Mouse (Mus musculus) brain, adult 2 months (tissue): ENCODE results near the gene Nr2e1.

Experiments
- DNase-seq: peaks from one replicate; pipeline ENCODE4 v3.0.0; 2011; ENCODE audit warnings: low read depth, low spot score

The Nr2e1 gene

DNA sequence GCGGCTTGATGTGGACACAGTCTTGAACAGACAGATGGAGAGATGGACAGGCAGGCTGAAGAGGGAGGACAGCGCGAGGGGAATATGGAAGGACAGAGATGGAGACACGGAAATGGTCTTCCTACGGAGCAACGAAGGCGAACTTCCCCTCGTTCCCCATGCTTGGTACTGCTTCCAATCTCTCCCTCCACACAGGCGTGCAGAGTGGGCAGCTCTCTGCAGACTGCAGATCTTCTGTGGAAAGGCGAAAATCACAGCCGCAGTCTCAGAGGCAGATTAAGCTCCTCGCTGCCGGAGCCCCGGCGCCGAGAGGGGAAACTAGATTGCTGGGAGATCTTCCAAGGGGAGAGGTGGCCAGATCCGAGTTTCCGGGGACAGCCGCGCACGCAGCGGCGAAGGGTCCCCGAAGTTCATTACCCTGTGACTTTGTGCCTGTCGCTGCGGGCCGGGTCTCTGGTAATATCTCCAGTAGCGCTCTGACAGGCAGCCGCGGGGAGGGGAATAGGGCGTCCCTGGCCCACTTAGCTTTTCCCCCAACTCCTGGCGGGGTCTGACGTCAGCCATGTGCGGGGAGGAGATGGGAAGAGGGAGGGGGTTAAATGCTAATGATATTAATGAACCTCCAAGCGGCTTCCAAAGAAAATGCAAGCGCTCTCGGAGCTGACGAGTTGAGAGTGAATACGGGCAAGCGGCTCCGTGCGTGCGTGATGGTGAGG, at the start of gene Nr2e1, which contains the start of gene Ostm1:
TSS of gene Nr2e1 (minus strand) at position 476 of the 716 bp plus-strand sequence.
TSS of gene Ostm1 (plus strand) at position 666 of the 716 bp plus-strand sequence.
- DNase-seq, result peak; percentile 33

DNA sequence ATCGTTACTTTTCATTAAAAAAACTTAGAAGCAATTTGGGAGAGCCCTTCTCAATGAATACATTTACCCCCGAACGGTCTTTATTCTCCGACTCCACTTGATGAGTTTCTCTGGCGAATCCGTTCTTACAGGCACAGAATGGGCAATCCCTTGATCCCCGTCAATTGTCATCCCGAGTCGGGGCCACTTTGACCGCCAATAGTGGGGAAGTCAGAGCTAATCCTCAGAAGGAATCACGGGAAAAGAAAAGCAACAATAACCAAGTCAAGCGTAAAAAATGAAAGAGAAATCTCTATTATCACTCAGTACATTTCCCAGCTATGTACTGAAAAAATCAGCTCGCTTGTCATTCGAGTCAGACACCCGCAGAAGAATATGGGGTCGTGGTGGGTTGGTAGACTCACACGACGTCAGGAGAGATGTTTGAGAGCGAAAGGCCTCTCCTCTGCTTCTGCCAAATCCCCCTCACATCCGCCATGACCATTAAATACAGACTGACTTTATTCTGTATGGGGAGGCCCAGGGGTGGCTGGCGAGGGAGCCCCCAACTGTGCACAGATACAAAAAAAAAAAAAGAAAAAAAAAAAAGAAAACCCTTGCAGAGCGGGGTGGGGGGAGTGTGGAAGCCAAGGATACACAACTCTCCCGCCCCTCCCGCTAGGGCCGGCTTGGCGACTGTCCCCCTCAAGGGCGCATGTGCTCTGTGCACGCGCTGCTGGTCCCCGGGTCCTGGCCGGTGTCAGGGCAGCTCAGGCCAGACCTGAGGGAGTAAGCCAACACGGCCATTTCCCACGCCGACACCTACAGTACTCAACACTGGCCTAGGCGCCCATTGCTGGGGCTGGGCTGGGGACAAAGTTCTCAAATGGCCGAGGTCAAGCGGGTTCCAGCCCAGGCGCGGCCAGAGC, 49.3 kb upstream of the Nr2e1 start:
- no peak for DNase-seq

DNA sequence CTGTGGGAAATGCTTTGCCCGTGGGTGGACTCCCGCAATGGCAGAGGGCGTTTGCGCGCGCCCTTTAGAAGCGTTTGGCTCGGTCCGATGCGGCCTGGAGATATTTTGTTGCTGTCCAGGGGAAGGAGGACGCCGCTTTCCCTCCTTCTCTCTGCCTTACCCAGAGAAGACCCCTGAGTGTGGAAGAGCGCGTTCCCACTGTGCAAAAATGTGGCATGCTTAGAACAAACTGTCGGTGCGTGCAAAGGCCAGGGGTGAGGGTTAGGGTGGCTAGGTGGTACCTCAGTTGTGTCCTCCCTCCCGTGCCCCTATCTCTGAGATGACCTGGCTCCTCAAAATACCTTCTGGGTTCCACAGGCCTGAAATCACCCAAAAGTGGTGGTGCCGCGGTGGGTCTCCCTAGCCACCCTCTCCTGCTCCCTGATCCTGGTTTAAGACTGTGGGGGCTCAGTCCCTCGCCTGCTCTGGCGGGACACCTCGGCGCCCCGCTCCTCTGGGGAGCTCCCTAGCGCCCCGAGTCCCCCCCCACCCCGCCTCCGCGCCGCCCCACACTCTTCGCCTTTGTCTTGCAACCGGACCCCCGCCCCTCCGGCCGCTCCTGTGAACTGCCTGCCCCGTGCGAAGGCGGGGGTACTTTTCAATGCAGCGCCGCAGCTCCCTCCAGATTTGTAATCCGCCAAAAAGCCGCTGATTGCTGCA, 48.5 kb upstream of the Nr2e1 start:
- no peak for DNase-seq

DNA sequence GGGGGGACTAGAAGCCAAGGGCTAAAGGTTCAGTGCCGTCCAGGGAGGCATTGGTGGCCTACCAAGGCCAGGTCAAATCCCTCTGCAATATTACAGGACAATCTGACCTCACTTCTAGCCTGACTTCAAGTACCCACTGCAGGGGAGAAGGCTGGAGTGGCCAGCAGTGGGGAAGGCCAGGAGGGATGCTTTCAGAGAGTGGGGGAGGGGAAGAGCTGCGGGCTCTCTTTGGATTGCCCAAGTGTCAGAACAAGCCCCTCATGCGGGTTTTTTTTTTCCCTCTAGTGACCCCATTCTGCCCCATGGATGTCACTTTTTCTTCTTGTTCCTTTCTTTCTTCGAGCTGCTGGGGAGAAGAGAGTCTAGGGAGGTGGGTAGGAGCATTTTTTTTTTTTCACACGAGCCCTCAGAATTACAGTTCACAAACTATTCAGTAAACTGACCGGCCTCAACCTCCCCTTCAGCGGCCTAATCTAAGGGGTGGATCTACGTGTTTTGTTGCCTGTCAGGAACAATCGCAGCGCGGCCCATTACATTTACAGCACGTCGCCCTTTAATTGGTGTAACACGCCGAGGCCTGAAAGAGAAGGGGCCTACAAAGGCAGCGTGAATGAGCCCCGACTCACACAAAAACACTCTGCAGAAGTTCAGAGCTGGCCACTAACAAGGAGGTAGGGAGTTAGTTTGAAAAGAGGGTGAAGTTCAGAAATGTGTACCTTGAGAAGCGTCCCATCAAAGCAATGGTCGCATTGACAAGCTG, 47.3 kb upstream of the Nr2e1 start:
- DNase-seq, result no peak

DNA sequence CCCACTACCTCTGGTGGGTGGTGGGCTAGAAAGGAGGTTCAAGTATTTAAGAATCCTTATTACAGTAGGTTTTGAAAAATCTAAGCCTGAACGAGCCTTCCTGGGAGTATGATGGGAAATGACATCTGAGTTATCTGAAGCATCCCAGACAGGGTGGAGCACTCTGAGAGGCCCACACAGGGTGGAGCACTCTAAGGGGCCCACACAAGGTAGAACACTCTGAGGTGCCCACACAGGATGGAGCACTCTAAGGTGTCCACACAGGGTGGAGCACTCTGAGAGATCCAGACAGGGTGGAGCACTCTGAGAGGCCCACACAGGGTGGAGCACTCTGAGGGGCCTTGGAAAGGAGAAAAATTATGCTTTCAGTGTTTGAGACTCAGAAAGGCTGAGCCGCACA, 42.5 kb upstream of the Nr2e1 start:
- DNase-seq, result no peak

DNA sequence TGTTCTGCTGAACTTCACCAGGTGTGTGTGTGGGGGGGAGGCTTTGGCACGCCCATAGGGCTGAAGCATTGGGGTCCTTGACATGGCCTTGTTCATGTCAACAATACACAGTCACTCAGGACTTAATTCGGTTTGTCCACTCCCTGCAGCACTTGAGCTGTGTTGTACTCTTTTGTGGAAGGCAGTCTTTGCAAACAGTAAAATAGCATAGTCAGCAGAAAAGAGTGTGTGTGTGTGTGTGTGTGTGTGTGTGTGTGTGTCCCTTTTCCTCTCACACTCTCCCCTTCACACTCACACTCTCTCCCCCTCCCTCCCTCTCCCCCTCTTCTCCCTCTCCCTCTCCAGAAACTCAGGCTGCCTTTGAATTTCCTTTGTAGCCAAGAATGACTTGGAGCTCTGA, 34.9 kb upstream of the Nr2e1 start:
- no peak for DNase-seq

DNA sequence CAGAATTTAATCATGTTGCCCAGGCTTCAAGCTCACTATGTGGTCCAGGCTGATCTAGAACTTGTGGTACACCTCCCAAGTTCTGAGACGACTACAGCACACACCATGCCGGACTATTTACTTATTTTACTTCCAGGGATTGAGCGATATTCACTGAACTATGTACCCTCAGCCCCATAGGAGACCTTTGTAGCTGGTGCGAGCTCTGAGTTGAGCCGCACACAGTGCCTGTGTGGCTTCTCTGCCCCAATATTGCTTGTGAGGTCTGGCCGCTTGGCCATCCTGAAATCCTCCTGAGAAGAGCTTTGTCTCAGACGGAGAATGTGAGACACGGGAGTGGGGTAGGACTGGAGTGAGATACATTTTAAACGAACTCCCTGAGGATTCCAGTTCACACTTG, 31.3 kb upstream of the Nr2e1 start:
- DNase-seq, result no peak

DNA sequence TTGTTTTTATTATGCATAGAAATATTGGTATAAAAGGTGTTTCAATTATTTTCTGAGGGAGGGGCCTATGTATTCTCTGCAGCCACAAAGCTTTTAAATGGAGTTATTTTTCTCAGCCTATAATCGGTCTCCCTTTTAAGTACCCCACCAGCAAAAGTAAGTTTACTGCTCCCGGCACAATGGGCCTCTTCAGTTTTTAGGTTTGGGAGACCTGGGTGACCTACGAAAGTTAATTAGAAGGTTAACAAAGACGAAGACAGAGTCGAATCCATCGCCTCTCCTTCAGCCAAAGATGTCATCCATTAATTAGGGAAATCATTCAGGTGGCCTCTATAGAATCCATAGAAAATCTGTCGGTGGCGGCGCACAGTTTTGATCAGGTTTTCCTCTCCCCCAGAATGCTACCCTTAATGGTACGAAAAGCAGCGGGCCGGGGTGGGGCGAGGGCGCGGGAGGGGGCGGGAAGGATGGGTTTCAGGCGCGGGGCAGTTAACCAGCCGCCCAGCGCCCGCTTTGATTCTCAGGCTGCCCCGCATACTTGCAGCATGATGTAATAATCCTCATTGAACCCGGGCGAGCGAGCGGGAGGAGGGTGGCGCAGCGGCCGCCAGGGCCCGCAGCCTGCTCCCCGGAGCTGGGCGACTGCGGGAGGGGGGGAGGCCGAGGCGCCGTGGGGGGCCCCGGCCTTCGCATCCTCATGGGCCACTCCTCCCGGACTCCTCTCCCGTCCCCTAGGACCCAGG, 30.4 kb upstream of the Nr2e1 start:
- no peak for DNase-seq

DNA sequence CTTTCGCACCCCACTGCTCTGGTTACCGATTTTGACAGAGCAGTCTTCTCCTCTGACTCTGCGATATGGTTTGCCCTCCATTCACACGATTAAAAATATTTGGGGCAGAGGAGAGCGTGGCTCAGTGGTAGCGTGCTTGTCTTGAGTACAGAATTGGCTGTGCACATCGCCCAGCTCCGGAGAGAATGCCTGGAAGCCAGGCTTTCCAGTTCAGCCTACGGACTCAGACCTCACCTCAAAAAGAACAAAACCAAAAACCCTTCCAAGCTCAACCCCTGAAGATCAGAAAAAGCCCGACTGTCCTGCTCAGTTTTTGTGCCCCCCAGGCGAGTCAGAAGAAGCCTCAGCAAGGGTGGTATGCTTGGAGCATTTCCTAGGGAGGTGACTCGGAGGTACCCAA, 29.6 kb upstream of the Nr2e1 start:
- DNase-seq, result no peak

DNA sequence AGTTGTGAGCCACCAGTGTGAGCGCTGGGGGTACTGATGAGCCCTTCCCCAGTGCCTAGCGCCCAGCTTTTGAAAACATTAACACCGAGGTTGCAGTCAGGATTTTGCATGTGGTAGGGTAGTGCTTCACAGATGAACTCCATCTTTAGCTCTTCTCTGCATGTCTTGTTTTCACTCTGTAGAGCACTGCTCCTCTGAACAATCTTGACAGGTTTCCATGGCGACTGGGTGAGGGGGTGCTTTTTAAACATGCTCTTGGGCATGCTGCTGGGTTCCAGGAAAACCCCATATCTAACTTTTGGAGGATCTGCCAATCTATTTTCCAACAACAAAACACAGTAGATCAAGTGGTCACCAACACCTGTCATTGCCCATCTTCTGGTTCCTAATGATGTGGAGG, 23.3 kb upstream of the Nr2e1 start:
- DNase-seq, result peak; percentile 29

DNA sequence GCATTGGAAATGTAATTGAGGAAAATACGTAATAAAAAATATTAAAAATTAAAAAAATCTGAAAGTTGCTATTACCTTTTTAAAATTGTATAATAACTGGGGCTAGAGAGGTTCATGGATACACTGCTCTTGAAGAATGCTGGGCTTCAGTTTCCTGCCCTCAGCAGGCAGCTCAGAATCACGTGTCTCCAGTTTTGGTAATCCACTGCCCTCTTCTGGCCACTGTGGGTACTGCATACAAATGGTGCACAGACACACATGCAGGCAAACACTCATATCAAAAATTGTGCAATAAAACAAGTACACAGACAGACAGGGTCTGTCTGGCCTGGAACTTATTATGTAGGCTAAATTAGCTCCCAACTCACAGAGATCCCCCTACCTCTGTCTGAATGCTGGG, 21.4 kb upstream of the Nr2e1 start:
- DNase-seq, result no peak

DNA sequence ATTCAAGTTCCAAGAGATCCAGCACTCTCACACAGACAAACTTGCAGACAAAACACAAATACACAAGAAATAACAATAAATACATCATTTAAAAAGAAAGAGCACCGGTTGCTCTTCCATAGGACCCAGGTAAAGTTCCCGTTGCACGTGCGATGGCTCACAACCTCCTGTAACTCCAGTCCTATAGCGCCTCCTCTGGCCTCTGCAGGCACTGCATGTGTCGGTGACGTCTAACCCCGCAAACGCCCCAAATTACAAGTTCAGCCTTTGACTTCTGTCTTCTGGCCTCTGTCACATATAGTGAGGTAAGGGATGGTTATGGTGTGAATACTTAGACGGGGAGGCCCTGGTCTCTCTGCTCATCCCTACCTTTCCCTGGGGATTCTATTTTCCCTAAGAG, 18.1 kb upstream of the Nr2e1 start:
- DNase-seq, result no peak

DNA sequence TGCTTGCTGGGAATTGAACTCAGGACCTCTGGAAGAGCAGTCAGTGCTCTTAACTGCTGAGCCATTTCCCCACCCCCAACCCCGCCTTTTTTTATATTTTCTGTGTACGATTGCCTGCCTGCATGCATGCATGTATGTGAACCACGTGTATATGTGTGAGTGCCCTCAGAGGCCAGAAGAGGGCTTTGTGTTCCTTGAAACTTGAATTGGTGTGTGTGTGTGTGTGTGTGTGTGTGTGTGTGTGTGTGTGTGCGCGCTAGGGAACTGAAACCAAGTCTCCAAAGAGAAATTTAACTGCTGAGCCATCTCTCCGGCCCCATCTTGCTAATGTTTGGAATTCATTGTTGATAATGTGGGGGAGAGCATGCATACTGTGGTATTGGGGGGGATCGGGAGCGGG, 15.2 kb upstream of the Nr2e1 start:
- DNase-seq, result no peak

DNA sequence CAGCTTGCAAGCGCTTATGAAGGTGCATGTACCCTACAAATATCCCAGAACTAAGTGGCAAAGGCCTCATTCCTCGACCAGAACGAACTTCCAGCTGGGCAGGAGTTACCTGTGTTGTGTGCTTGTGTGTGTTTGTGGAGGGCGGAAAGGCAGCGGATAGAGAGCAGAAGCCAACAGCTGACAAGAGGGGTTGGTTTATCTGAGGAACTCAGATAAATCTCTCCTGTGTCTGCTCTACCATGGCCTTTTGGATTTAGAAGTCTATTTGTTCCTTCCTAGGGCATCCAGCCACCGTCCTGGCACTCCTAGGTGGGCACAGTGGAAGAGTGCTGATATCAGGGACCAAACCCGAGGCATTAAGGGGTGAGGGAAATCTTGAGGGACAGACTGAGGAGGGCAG, 9.8 kb upstream of the Nr2e1 start:
- DNase-seq, result no peak

DNA sequence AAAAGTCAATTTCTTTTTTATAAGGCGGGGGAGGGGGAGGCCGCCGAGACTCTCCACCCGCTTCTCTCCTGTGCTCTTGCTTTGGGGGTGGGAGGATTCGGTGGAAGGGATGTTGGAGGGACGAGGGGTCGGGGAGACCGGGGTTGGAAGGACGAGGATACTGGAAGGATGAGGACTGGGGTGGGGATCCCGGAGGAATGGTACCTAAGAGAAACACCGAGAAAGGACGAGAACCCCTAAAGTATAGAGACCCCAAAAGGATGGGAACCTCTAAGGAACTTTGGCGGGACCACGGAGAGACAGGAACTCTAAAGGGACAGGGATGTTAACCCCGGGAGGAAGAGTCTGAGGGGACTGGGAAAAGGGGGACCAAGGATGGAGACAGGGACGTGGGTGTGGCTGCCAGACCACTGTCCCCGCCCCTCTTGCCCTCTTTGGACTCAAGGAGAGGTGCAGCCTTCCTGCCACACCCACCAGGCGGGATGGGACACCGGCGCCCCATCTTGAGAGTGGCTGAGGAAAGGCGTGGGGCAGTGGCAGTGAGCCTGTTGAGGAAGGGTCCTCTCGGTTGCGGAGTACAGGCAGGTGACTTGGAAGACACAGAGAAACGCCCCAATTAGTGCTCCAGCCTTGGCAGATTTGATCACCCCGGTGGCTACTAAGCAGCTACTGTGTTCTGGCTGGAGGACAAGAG, 8.7 kb upstream of the Nr2e1 start:
- no peak for DNase-seq

DNA sequence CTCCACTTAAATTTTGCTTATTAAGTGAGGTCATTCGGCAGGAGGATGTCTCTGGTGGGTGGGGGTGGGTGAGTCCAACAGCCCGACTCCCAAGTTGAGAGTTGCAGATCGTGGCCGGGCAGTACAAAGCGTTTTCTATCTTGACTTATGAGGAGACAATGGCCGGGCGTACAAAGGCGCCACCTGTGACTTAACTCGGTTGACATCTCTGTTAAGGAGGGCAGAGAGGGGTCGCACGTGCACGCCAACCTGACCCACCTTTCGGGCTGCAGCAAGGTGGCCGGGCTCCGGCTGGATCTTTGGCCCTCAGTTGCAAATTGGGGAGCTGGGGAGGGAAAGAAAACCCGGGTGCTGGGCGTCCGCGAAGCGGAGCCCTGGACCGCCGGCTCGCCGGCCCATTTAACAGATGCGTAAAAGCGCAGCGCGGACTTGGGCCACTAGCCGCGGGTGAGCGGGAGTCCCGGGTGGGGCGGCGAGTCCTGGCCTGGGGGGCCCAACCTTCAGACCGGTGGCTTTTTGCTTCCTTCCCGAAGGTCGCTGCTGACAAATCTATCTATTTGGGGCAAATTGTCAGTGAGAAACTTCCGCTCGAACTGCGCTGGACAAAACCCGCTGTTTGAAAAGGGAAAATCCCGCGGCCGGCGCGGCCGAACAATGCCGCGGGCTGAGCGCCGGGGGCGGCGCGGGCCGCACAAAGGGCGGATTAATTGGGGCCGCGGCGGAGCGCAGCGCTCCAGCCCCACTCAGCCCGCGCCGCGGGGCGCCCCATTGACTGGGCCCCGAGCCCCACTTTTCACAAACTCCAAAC, 8.0 kb upstream of the Nr2e1 start:
- DNase-seq, result no peak

DNA sequence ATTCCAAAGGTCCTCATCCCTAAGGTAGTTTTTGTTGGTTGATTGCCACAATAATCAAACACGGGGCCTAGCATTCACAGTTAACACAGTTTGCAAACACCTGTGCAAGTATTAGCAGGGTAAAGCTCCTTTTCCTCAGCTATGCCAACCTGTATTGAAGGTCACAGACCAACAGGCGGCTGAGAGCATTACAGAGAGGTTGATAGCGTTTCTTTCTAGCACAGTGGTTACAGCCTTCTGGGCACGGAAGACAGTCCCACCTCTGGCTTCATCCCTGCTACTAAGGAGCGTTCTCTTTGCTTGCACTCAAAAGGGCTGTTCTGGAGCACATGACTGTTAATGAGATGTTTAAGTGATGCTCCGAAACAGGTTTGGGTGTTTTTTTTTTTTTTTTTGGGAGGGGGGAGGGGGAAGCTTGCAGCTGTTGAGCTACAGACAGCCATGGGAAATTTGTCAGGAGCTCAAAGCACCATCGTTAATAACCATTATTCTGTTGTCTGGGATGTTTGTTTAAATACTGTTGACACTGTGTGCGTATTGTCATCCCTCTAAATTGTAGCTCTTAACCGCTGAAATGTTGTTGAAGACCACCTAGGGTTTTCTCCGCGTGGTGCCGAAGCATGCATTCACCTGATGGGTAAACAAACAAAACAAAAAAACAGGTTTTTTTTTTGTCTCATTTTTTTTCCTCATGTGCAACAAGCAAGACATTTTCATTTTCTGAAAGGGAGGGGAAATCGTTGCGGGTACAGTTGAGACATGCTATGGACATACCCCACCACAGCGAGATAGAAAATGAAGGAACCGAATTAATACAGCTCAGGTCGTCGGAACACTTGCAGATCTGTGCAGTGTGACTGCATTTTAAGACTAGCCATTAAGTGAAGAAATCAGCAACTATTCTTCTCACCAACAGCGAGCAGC, 7.1 kb upstream of the Nr2e1 start:
- DNase-seq, result no peak

DNA sequence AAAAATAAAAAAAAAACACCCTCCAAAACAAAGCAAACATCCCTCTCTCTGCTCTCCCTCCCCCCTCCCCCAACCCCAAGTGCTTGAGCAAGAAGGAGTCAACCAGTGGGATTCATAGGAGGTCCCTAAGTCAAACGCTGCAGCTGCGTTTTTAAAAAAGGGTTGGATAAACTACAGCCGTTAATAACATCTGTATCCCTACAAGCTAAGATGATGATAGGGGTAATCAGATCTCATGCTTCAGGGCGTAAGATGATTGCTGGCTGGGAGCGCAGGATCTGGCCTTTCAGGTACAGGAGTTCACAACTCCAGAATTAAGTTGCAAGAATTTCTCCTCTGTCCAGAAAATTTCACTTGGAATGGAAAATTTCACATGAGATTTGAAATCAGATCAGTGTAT, 6.1 kb upstream of the Nr2e1 start:
- no peak for DNase-seq
